Mouse (Mus musculus) intestine, postnatal 0 days (tissue): Measurements from ENCODE around the gene Fam240a. TPM values are rescaled to one million over a fixed set of nuclear protein-coding genes. Genes with fewer than 3 reads are reported as not detected.

Experiments
- ATAC-seq: fragments of 200-750 bp; cut with Nextera tagmentation; 2 replicates; pipeline ENCODE4 v1.8.0; 2017; ENCODE audit warnings: mild to moderate bottlenecking, moderate TSS enrichment, moderate library complexity
- H3K27ac ChIP-seq: fragments of 300-500 bp; sonication (generic); 2 replicates; pipeline ENCODE4 v1.5.1; 2014; ENCODE audit warnings: mild to moderate bottlenecking, low read depth, low read length, moderate library complexity
- H3K27me3 ChIP-seq: fragments of 300-500 bp; sonication (generic); replicated peaks from 2 replicates; pipeline ENCODE4 v1.6.1; 2014; ENCODE audit warnings: low read length, mixed read lengths; ENCODE audit not compliant: control insufficient read depth, insufficient read depth
- H3K36me3 ChIP-seq: fragments of 300-500 bp; sonication (generic); 2 replicates; pipeline ENCODE4 v1.6.1; 2014; ENCODE audit warnings: mild to moderate bottlenecking, moderate library complexity; ENCODE audit not compliant: control insufficient read depth, insufficient read depth
- H3K4me1 ChIP-seq: fragments of 300-500 bp; sonication (generic); replicated peaks from 2 replicates; pipeline ENCODE4 v1.6.1; 2014; ENCODE audit warnings: antibody characterized with exemption, low read length, mixed read lengths; ENCODE audit not compliant: control insufficient read depth, insufficient read depth
- H3K4me2 ChIP-seq: fragments of 300-500 bp; sonication (generic); replicated peaks from 2 replicates; pipeline ENCODE4 v1.6.1; 2014; ENCODE audit warnings: low read depth, mild to moderate bottlenecking, moderate library complexity
- H3K4me3 ChIP-seq: fragments of 300-500 bp; sonication (generic); 2 replicates; pipeline ENCODE4 v1.5.1; 2014; ENCODE audit warnings: low read depth, low read length
- H3K9ac ChIP-seq: fragments of 300-500 bp; sonication (generic); 2 replicates; pipeline ENCODE4 v1.6.1; 2014; ENCODE audit warnings: mild to moderate bottlenecking, low read depth, low read length
- H3K9me3 ChIP-seq: fragments of 300-500 bp; sonication (generic); 2 replicates; pipeline ENCODE4 v1.6.1; 2016; ENCODE audit warnings: mixed run types; ENCODE audit not compliant: control insufficient read depth
- CTCF ChIP-seq: sonication (generic); IDR thresholded peaks from 2 replicates; pipeline ENCODE4 v1.5.1; 2016; ENCODE audit warnings: low read depth, mild to moderate bottlenecking, control low read depth, antibody characterized with exemption, moderate library complexity
- WGBS: fragments of 180-500 bp; shearing (Covaris S2); extraction: QIAGEN DNeasy Blood & Tissue Kit; methylation state at CpG from one replicate; pipeline ENCODE4 v1.1.7; 2014; 5-methylcytosine and 5-hydroxymethylcytosine counted together
- polyA plus RNA-seq: library from polyadenylated mRNA; unstranded; fragments of >200 nt; fragmentation: Nextera tagmentation; extraction: Ambion mirVana; gene quantifications from 2 replicates; pipeline ENCODE4 v1.2.1, GENCODE M21; 2015

Fam240a gene
- not detected in 2 replicates for polyA plus RNA-seq

DNA sequence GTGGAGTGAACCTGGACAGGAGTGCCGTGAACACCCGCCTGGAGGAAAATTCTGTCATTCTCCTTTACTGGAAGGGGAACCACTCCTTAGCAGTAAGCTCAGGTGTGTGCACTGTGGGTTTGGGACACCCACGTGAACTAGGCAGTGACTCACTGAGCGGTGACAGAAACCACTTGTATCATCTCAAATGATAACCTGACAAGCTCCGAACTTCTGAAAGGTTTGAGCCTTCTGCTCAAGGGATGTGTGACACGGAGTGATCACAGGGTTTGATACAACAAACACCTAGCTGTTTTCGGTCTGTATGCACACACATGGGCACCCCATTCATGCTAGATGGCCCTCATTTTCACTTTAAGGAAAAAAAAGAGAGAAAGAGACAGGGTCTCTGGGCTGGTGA is at the start of gene Fam240a:
Gene Fam240a, minus strand, starts transcription at position 76 of the 400 bp plus-strand sequence.
- Histone ChIP-seq H3K36me3 (no peaks in the 10 kb centered on the region), H3K27ac (no peak within 1 kb of the TSS), H3K4me3 (no peak within 1 kb of the TSS), H3K9ac (no peak within 1 kb of the TSS), H3K27me3 (no peaks in the 10 kb centered on the region), H3K4me1 (no peaks in the 10 kb centered on the region), H3K4me2 (no peak within 1 kb of the TSS), H3K9me3 (no peaks in the 10 kb centered on the region)
- TF ChIP-seq CTCF, result no peak
- WGBS, result 94% methylated on average over 7 of the region's 7 CpGs
- ATAC-seq, result no peak

DNA sequence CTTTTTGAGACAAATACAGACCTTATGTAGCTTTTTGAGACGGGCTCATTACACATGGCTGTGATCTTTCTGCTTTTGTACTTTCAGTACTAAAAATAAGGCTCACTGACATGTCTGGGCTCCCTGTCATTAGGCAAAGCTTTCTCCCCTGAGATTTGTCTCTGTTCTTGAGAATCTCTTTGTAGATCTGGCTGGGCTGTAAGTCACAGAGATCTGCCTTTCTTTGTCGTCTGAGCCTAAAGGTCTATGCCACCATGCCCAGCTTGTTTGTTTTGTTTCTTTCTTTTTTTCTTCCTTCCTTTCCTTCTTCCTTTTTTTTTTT is 49.2 kb upstream of the Fam240a start:
- no peak for ATAC-seq
- 68% methylated on average over 2 of the region's 2 CpGs for WGBS

DNA sequence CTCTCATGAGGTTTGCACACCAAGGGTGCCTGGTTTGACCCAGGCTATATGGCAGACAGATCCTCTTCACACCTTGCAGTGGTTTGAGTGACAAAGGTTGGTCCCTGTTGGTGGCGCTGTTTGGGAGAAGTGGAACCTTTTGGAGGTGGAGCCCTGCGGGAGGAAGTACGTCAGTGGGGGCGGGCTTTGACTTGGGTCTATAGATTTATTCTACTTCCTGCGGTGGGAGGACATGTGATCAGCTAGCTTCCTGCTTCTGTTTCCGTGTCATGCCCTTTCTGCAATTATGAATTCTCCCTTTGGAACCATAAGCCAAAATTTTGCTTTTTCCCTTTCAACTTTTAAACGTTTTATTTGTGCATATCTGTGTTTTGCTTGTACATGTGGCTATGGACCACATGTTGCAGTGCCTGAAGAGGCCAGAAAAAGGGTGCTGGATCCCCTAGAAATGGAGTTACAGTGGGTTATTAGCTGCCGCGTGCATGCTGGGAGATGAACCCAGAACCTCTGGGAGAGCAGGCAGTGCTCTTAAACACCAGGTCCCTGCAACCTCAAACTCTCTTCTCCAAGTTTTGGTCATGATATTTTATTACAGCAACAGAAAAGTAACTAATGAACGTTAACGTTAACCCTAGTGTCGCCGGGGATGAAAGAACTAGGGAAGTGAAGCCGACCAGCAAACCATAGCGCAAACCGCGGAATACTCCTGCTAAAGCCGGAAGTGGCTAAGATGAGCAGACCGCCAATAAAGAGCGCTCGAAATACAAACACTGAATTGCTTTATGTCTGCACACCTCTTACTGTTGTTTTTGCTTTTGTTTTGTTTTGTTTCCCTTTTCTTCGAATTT is 48.6 kb upstream of the Fam240a start:
- Histone ChIP-seq H3K4me1 (no peaks in the 10 kb centered on the region), H3K9ac (no peak overlapping the region), H3K9me3 (no peaks in the 10 kb centered on the region), H3K4me3 (no peak overlapping the region), H3K4me2 (no peak overlapping the region), H3K36me3 (no peaks in the 10 kb centered on the region), H3K27ac (no peak overlapping the region), H3K27me3 (no peaks in the 10 kb centered on the region)
- no peak for TF ChIP-seq CTCF
- WGBS, result 87% methylated on average over 22 of the region's 22 CpGs
- no peak for ATAC-seq

More for the DNA sequence above, 49.2 kb upstream of the Fam240a start:
- Histone ChIP-seq H3K9ac (no peak overlapping the region), H3K27ac (no peak overlapping the region), H3K4me3 (no peak overlapping the region), H3K27me3 (no peaks in the 10 kb centered on the region), H3K36me3 (no peaks in the 10 kb centered on the region), H3K9me3 (no peaks in the 10 kb centered on the region), H3K4me2 (no peak overlapping the region), H3K4me1 (no peaks in the 10 kb centered on the region)
- TF ChIP-seq CTCF, result no peak

DNA sequence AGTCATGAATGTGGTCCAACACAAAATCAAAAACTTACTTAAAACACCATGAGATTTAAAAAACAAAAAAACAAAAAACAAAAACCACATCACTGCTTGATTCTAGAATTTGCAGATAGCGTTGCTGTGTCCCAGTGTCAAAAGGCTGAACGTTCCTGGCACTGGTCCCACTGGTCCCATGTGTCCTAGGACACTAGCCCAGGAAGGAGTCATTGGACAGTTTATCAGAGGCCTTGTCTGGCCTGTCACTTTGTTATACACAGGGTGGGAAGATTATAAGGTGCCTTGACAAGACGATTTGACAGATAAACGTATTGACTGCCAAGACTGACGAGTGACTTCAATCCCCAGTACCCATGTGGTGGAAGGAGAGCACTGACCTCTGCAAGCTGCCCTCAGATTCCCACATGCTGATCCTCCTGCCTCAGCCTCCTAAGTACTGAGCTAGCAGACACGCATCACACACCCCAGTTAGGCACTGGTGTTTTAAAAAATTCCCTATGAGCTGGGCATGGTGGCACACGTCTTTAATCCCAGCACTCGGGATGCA is 47.0 kb upstream of the Fam240a start:
- Histone ChIP-seq H3K4me3 (no peak overlapping the region), H3K9me3 (no peaks in the 10 kb centered on the region), H3K4me1 (no peaks in the 10 kb centered on the region), H3K4me2 (no peak overlapping the region), H3K36me3 (no peaks in the 10 kb centered on the region), H3K9ac (no peak overlapping the region), H3K27me3 (no peaks in the 10 kb centered on the region), H3K27ac (no peak overlapping the region)
- 86% methylated on average over 8 of the region's 8 CpGs for WGBS
- no peak for TF ChIP-seq CTCF
- ATAC-seq, result no peak

DNA sequence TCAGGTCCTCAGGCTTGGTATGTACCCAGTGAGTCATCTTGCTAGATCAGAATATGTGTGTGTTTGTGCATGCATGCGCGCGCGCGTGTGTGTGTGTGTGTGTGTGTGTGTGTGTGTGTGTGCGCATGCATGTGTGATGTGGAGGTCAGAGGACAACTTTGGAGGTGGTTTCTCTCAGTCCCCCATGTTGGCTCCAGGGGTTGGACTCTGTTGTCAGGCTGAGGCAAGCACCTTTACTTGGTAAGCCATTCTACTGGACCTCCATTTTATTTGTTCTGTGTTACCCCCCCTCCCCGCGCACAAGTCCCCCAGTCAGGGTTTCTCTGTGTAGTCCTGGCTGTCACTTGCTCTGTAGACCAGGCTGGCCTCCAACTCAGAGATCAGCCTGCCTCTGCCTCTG is 44.7 kb upstream of the Fam240a start:
- whole genome bisulfite sequencing, result 98% methylated on average over 8 of the region's 8 CpGs
- no peak overlapping the region for H3K4me3 ChIP-seq
- H3K27ac ChIP-seq, result no peak overlapping the region
- no peaks in the 10 kb centered on the region for H3K27me3 ChIP-seq
- H3K9ac ChIP-seq, result no peak overlapping the region
- H3K9me3 ChIP-seq, result no peaks in the 10 kb centered on the region
- no peak for TF ChIP-seq CTCF
- H3K4me1 ChIP-seq, result no peaks in the 10 kb centered on the region
- no peak for ATAC-seq
- no peak overlapping the region for H3K4me2 ChIP-seq
- H3K36me3 ChIP-seq, result no peaks in the 10 kb centered on the region

DNA sequence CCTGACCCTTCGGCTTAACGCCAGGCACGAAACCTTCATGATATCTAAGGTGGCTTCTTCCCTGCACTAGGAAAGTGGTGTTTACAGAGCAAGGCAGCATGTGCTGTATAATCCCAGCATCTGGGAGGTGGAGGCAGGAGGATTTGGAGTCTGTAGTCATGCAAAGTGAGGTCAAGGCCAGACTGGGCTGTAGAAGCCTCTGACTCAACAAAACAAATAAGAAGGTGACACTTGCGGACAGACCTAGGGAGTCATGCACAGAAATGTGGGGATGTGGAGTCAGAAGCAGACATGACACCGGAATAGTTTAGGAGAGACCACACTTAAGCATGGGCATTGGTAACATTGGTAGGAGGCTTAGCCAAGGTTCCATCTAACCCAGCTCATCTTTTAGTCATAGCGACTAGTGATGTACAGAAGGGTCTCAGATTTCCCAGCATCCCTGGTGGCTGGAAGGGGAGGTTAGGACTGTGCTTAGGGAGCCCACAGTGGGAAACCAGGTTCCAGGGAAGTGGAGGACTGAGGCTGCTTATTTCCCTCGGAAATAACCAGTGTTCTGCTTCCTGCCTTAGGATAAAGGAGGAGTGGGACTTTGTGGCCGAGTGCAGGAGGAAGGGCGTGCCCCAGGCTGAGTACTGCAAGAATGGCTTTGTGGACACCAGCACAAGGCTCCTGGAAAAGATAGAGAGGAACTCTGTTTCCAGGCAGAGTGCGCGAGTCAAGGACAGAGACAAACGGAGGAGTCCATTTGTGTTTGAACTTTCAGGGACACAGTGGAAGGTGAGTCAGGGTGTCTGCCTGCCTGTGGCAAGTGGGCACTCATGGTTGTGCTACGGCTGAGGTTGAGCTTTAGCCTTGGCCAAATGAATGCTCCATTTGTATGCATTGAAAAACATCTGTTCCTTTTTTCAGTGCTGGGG is 43.8 kb upstream of the Fam240a start:
- no peak for ATAC-seq
- Histone ChIP-seq H3K4me3 (no peak overlapping the region), H3K9me3 (no peaks in the 10 kb centered on the region), H3K9ac (no peak overlapping the region), H3K4me1 (no peaks in the 10 kb centered on the region), H3K27ac (no peak overlapping the region), H3K4me2 (no peak overlapping the region), H3K27me3 (0 out of 2 replicates have a peak, but pooled peaks cover 1% of the 10 kb centered on the region), H3K36me3 (no peaks in the 10 kb centered on the region)
- no peak for TF ChIP-seq CTCF
- WGBS, result 77% methylated on average over 13 of the region's 13 CpGs
